Mouse (Mus musculus) effector memory CD4-positive, alpha-beta T cell, adult 7 months (primary cell): ENCODE results near the gene Rogdi. TPM values are rescaled to one million over a fixed set of nuclear protein-coding genes. Genes with fewer than 3 reads are reported as not detected.

Experiments
- polyA plus RNA-seq: library from polyadenylated mRNA; unstranded; fragments of 100-300 nt; shearing (Covaris generic); gene quantifications from one replicate; pipeline ENCODE4 v1.2.1, GENCODE M21; 2017

Gene Rogdi
- polyA plus RNA-seq, result 14.6 TPM

DNA sequence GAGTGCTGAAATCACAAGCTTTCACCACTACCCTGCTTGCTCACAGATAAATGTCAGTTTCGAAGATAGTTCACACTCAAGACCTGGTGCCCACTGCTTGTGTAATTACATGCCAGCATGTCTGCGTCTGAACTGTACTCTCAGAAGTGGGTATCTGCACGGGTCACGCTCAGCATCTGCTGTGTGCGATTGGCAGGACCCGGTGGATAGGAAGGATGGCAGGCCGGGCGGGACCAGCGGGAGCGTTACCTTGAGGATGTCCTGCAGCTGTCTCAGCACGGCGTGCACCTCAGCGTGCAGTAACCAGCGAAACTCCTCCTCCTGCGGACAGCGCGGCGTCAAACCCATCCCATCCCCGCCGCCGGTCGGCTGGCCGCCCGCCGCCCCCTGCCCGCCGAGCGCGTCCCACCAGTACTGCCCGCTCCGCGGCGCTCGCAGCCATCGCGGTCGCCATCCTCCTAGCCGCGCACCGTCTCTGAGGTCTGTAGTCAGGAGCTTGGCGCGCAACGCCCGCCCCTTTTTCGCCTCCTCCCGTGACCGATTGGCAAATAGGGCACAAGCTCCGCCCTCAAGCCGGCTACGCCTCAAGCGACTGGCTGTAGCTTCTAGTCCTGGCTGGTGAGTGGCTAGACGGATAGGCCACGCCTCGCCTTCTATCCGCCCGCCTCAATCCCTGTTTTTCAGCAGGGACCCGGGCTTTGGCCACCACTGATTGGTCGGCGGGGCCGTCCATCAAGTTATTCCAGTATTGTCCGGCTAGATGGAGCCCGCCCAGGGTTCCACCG, at the start of gene Rogdi:
TSS of gene Rogdi (minus strand) at position 500 of the 785 bp plus-strand sequence.

GRCm38 (mm10) chr16:5049774-5050234, 36.5 kb upstream of the Rogdi start, which contains the start of the genes Glyr1 and Ubn1:
Glyr1 (minus strand) TSS chr16:5049863.
Ubn1 (plus strand) TSS chr16:5050057.

GRCm38 (mm10) chr16:5007067-5007466, 6.3 kb downstream of the Rogdi start, which contains the start of gene Smim22:
Smim22 (plus strand) TSS chr16:5007288.

DNA sequence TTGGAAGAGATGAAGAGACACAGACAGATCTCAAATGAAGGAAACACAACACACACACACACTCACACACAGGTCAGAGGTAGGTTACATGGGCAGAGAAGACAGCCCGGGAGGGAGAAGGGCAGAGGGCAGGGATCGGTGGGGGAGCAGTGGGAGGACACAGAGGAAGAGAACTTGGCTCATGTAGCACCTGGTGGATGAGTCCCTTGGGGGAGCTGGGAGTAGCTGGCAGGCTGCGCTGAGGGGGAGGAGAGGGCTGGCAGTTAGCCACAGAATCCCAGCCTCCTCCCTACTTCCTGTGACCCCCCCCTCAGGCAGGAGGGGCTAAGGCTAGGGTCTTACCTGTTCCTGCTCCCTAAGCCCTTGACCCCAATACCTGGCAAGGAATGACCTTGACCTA, 15.8 kb downstream of the Rogdi start, which contains the start of gene Sept12:
TSS of gene Sept12 (minus strand) at position 300 of the 400 bp plus-strand sequence.

DNA sequence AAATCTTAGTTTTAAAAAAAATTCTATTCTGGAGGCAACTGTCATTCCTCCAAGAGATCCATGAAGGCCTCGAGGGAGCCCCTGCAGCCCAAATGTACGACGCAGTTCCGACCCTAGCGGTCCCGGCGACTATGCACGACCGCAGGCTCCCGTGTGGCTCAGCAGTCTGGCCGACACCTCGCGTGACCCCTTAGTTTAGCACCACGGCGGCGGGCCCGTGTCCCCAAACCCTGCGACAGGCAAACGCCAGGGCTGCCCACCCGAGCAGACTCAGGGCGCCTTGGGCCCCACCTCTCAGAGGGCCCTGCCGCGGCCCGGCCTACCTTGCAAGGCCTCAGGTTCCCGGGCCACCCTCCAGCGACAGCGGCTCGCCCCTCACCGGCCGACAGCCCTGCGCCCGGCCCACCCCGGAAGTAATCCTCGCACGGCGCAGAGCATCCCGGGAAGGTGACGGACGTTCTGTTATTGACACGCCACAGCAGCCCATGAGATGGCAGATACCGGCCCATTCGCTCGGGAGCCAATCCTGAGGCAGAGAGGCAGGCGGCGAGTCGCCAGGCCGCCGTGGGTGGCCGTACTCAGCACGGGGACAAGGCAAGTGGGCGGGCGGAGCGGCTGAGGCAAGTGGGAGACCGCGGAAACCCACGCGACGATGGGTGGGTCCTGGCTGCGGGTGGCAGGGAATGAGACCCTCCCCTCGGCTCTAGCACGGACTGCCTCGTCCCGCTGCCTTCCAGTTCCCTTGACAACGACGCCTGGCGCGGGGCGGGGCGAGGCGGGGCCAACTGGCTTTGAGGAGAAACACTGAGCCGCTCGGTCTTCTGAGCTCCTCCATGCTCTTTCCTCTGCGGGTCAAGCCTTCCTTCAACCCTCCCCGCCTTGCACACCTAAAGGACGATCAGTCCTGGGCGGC, 49.3 kb downstream of the Rogdi start, which contains the start of gene Anks3:
TSS of gene Anks3 (minus strand) at position 409 of the 913 bp plus-strand sequence.

Other genes starting within 250 kb of the Rogdi start
- gene Cdip1, start 223.3 kb downstream of the Rogdi start, polyA plus RNA-seq, result 47.7 TPM
- 0.29 TPM for gene 4930562C15Rik, start 178.1 kb downstream of the Rogdi start, polyA plus RNA-seq
- 78.3 TPM for gene Ubald1, start 133.2 kb downstream of the Rogdi start, polyA plus RNA-seq
- gene Mgrn1, start 127.3 kb downstream of the Rogdi start, polyA plus RNA-seq, result 49.6 TPM
- 71.1 TPM for gene Nudt16l1, start 74.8 kb downstream of the Rogdi start, polyA plus RNA-seq
- gene Anks3, start 49.3 kb downstream of the Rogdi start, polyA plus RNA-seq, result 54.5 TPM
- gene Sept12, start 15.7 kb downstream of the Rogdi start, polyA plus RNA-seq, result 0.24 TPM
- gene Smim22, start 6.3 kb downstream of the Rogdi start, polyA plus RNA-seq, result not detected
- 109 TPM for gene Glyr1, start 36.3 kb upstream of the Rogdi start, polyA plus RNA-seq
- gene Ubn1, start 36.5 kb upstream of the Rogdi start, polyA plus RNA-seq, result 62.2 TPM
- 0.37 TPM for gene Ppl, start 118.9 kb upstream of the Rogdi start, polyA plus RNA-seq
- not detected for gene Sec14l5, start 133.6 kb upstream of the Rogdi start, polyA plus RNA-seq
- 38.5 TPM for gene Nagpa, start 190.5 kb upstream of the Rogdi start, polyA plus RNA-seq
- not detected for gene AU021092, start 208.7 kb upstream of the Rogdi start, polyA plus RNA-seq
- 37.7 TPM for gene Alg1, start 220.1 kb upstream of the Rogdi start, polyA plus RNA-seq
- gene Eef2kmt, start 242.4 kb upstream of the Rogdi start, polyA plus RNA-seq, result 26.7 TPM